In genomic region chr3:89419571-89419970, GRCm38 (mm10) we compare ENCODE assay signal across 8 mouse cellular contexts. TPM values are rescaled to one million over a fixed set of nuclear protein-coding genes. Genes with fewer than 3 reads are reported as not detected.
A peak's percentile ranks its signal among the peaks of the same experiment; 100 is the strongest.
DNase-seq lines count a peak whose midpoint lies in the region; ATAC-seq and TF ChIP-seq lines count a peak whose summit lies in the region.

No protein-coding gene starts in this region.

- H3K27me3 ChIP-seq in cerebellum, adult 2 months (ENCODE audit: control insufficient read depth, insufficient read depth, low read length), result no peaks in the 10 kb centered on the region
- H3K27me3 ChIP-seq in heart, embryonic 15.5 days, result no peaks in the 10 kb centered on the region

- TF ChIP-seq POLR2A in cerebellum, adult 2 months (IDR thresholded peaks at IDR 0.05; ENCODE audit: borderline replicate concordance, insufficient read depth, low read length), result no peak

- WGBS in cerebellum, adult 2 months, result 10% methylated on average over 9 of the region's 9 CpGs
- 1% methylated on average over 9 of the region's 9 CpGs for WGBS in heart, embryonic 15.5 days

- no peak for TF ChIP-seq CTCF in cerebellum, adult 2 months (IDR thresholded peaks at IDR 0.05; ENCODE audit: borderline replicate concordance, insufficient read depth, low read depth, low read length)

- H3K27ac ChIP-seq in cerebellum, adult 2 months (ENCODE audit: insufficient read depth, low read length), result 0 out of 2 replicates have a peak overlapping the region, but pooled peaks have one; percentile 11
- peak overlapping the region; percentile 99 for H3K27ac ChIP-seq in heart, embryonic 15.5 days

- no peak for DNase-seq in cerebellum, adult 2 months
- DNase-seq in cerebellum, adult 9-10 months, result no peak
- peak; percentile 54 for DNase-seq in embryo, embryonic 9.5 days (ENCODE audit: extremely low spot score)
- DNase-seq in kidney, postnatal 10 days, result peak; percentile 77
- DNase-seq in lung, postnatal 4 days, result peak; percentile 82 to 84
- no peak for DNase-seq in natural killer cell, adult 2 months (ENCODE audit: low spot score in 2 of 2)
- no peak for DNase-seq in right cerebral cortex, postnatal 25 days

- peak overlapping the region; percentile 71 for H3K4me2 ChIP-seq in heart, embryonic 15.5 days

- H3K9ac ChIP-seq in heart, embryonic 15.5 days, result peak overlapping the region; percentile 72

- H3K36me3 ChIP-seq in heart, embryonic 15.5 days, result peaks cover 33% of the 10 kb centered on the region

- ATAC-seq in heart, embryonic 15.5 days (replicated peaks; ENCODE audit: insufficient number of reproducible peaks, insufficient read depth, low FRiP score, low read depth), result no peak

- H3K4me1 ChIP-seq in cerebellum, adult 2 months (ENCODE audit: control insufficient read depth, insufficient read depth, low read length), result 0 out of 2 replicates have a peak, but pooled peaks cover 7% of the 10 kb centered on the region
- H3K4me1 ChIP-seq in heart, embryonic 15.5 days (replicated peaks), result peaks cover 49% of the 10 kb centered on the region

- no peaks in the 10 kb centered on the region for H3K9me3 ChIP-seq in heart, embryonic 15.5 days (replicated peaks)

- H3K4me3 ChIP-seq in cerebellum, adult 2 months (replicated peaks; ENCODE audit: insufficient read depth, low read depth, low read length), result no peak overlapping the region
- peak overlapping the region; percentile 70 for H3K4me3 ChIP-seq in heart, embryonic 15.5 days

RNA-seq across cellular contexts. Expression of gene Shc1, which starts 1.3 kb away (rescaled TPM):
- 15.9 and 16.0 TPM in 2 replicates for polyA plus RNA-seq in cerebellum, adult 2 months (2012; rRNA removed)
- polyA plus RNA-seq in heart, embryonic 15.5 days (2015; fragmentation: Nextera tagmentation; extraction: Ambion mirVana), result 60.6 and 79.9 TPM in 2 replicates

RNA-seq across cellular contexts. Expression of gene Cks1b, which starts 1.4 kb away (rescaled TPM):
- polyA plus RNA-seq in cerebellum, adult 2 months (2012; rRNA removed), result 7.0 and 7.2 TPM in 2 replicates
- polyA plus RNA-seq in heart, embryonic 15.5 days (2015; fragmentation: Nextera tagmentation; extraction: Ambion mirVana), result 266 and 291 TPM in 2 replicates

RNA-seq across cellular contexts. Expression of gene Flad1, which starts 7.9 kb away (rescaled TPM):
- polyA plus RNA-seq in cerebellum, adult 2 months (2012; rRNA removed), result 50.1 and 54.0 TPM in 2 replicates
- polyA plus RNA-seq in heart, embryonic 15.5 days (2015; fragmentation: Nextera tagmentation; extraction: Ambion mirVana), result 34.0 and 35.1 TPM in 2 replicates

RNA-seq across cellular contexts. Expression of gene Pygo2, which starts 10.4 kb away (rescaled TPM):
- polyA plus RNA-seq in cerebellum, adult 2 months (2012; rRNA removed), result 38.7 and 39.3 TPM in 2 replicates
- polyA plus RNA-seq in heart, embryonic 15.5 days (2015; fragmentation: Nextera tagmentation; extraction: Ambion mirVana), result 21.1 and 28.1 TPM in 2 replicates

RNA-seq across cellular contexts. Expression of gene Pbxip1, which starts 16.9 kb away (rescaled TPM):
- polyA plus RNA-seq in cerebellum, adult 2 months (2012; rRNA removed), result 26.5 and 30.5 TPM in 2 replicates
- polyA plus RNA-seq in heart, embryonic 15.5 days (2015; fragmentation: Nextera tagmentation; extraction: Ambion mirVana), result 62.4 and 64.7 TPM in 2 replicates

Comparison
In these comparisons a context has a peak if more than half of its experiments do, and no peak if none do; other contexts are left out.
1. DNase-seq: peak in embryo, embryonic 9.5 days (single experiment), kidney, postnatal 10 days (single experiment) and lung, postnatal 4 days (2 of 2); none in cerebellum, adult 2 months (0 of 2), cerebellum, adult 9-10 months (single experiment), natural killer cell, adult 2 months (0 of 2) and right cerebral cortex, postnatal 25 days (single experiment).
2. RNA of gene Cks1b, which starts 1.4 kb away (polyA plus RNA-seq): 266 to 291 TPM in heart, embryonic 15.5 days; 7.0 to 7.2 TPM in cerebellum, adult 2 months; every median in the first group is over 10 times any median in the second.